Mouse (Mus musculus) forebrain, embryonic 16.5 days (tissue): ENCODE data around the gene Spc24. TPM values are rescaled to one million over a fixed set of nuclear protein-coding genes. Genes with fewer than 3 reads are reported as not detected.

Experiments used
- ATAC-seq: fragments of 200-750 bp; cut with Nextera tagmentation; 2 replicates; pipeline ENCODE4 v1.8.0; 2017; ENCODE audit warnings: mild to moderate bottlenecking, moderate library complexity
- H3K27ac ChIP-seq: fragments of 300-500 bp; sonication (generic); 2 replicates; pipeline ENCODE4 v1.5.1; 2014; ENCODE audit warnings: low read length, control low read depth
- H3K27me3 ChIP-seq: fragments of 300-500 bp; sonication (generic); replicated peaks from 2 replicates; pipeline ENCODE4 v1.6.1; 2014; ENCODE audit warnings: low read length; ENCODE audit not compliant: control insufficient read depth, insufficient read depth
- H3K36me3 ChIP-seq: fragments of 300-500 bp; sonication (generic); 2 replicates; pipeline ENCODE4 v1.6.1; 2014; ENCODE audit not compliant: control insufficient read depth, insufficient read depth
- H3K4me1 ChIP-seq: fragments of 300-500 bp; sonication (generic); replicated peaks from 2 replicates; pipeline ENCODE4 v1.6.1; 2014; ENCODE audit warnings: low read length; ENCODE audit not compliant: control insufficient read depth, insufficient read depth
- H3K4me2 ChIP-seq: fragments of 300-500 bp; sonication (generic); 2 replicates; pipeline ENCODE4 v1.6.1; 2014; ENCODE audit warnings: mild to moderate bottlenecking, low read length, control low read depth
- H3K4me3 ChIP-seq: fragments of 300-500 bp; sonication (generic); replicated peaks from 2 replicates; pipeline ENCODE4 v1.5.1; 2014; ENCODE audit warnings: mild to moderate bottlenecking, low read length, control low read depth
- H3K9ac ChIP-seq: fragments of 300-500 bp; sonication (generic); replicated peaks from 2 replicates; pipeline ENCODE4 v1.6.1; 2014; ENCODE audit warnings: low read depth, low read length, control low read depth
- H3K9me3 ChIP-seq: fragments of 300-500 bp; sonication (generic); 2 replicates; pipeline ENCODE4 v1.6.1; 2016; ENCODE audit warnings: low read length; ENCODE audit not compliant: control insufficient read depth
- WGBS: fragments of 180-500 bp; shearing (Covaris S2); extraction: QIAGEN DNeasy Blood & Tissue Kit; methylation state at CpG from one replicate; pipeline ENCODE4 v1.1.7; 2014; 5-methylcytosine and 5-hydroxymethylcytosine counted together
- polyA plus RNA-seq: library from polyadenylated mRNA; unstranded; fragments of >200 nt; fragmentation: Nextera tagmentation; extraction: Ambion mirVana; gene quantifications from 2 replicates; pipeline ENCODE4 v1.2.1, GENCODE M21; 2015

The Spc24 gene
- polyA plus RNA-seq, 1 experiment from 2014 or later: 35.1 TPM

DNA sequence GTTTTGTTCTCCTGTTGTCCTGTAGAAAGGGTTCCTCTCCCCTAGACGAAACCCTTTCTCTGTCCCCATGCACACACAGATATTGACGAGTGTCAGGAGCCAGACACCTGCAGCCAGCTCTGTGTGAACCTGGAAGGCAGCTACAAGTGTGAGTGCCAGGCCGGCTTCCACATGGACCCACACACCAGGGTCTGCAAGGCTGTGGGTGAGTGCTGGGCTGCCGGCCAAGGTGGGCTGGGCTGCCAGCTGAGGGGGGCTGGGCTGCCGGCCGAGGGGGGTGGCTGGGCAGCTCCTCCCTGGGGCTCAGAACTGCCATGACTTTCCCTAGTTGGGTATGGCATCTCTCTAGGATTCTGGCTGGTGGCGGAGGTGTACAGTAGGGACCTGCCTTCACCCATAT is 21.3 kb downstream of the Spc24 start:
- 53% methylated on average over 7 of the region's 7 CpGs for WGBS
- Histone ChIP-seq H3K9ac (no peak overlapping the region), H3K27ac (no peak overlapping the region), H3K9me3 (no peaks in the 10 kb centered on the region), H3K4me3 (no peak overlapping the region), H3K4me2 (no peak overlapping the region), H3K27me3 (no peaks in the 10 kb centered on the region), H3K4me1 (no peaks in the 10 kb centered on the region), H3K36me3 (peaks cover 22% of the 10 kb centered on the region)
- ATAC-seq: no peak

DNA sequence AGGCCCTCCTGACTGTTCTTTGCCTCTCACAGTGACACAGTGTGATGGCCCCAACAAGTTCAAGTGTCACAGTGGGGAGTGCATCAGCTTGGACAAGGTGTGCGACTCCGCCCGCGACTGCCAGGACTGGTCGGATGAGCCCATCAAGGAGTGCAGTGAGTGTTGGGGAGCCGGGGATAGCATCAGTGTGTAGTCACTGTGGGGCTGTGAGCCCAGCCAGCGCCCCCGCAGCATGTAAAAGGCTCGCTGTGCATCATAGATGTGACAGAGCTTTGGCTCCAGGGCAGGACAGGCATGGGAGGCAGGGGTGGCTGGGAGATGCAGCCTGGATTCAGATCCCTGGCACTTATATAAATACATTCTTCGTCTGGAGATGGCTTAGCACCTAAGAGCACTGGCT is 22.9 kb downstream of the Spc24 start:
- H3K4me1 ChIP-seq: no peaks in the 10 kb centered on the region
- H3K27ac ChIP-seq: no peak overlapping the region
- no peaks in the 10 kb centered on the region for H3K27me3 ChIP-seq
- no peak overlapping the region for H3K4me3 ChIP-seq
- H3K4me2 ChIP-seq: no peak overlapping the region
- no peak for ATAC-seq
- WGBS: 93% methylated on average over 10 of the region's 10 CpGs
- no peak overlapping the region for H3K9ac ChIP-seq
- peaks cover 33% of the 10 kb centered on the region for H3K36me3 ChIP-seq
- H3K9me3 ChIP-seq: no peaks in the 10 kb centered on the region

DNA sequence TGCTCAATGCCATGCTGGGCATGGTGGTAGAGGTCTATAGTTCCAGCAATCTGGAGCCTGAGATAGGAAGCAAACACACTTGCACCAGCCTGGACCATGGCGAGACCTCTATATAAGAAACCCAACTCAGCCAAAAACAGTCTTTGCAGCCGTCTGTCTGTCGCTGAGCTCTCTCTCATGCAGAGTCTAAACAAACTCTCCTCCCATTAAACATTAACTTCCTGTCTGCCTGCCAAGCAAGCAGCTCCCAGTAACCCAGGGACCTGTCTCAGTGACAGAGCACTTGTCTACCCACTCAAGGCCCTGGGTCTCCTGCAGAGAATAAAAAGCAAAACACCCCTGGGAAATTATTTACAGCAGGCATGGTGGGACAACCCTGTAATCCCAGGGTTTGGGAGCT is 23.5 kb downstream of the Spc24 start:
- Histone ChIP-seq H3K9me3 (no peaks in the 10 kb centered on the region), H3K4me1 (no peaks in the 10 kb centered on the region), H3K4me2 (no peak overlapping the region), H3K36me3 (peaks cover 33% of the 10 kb centered on the region), H3K9ac (no peak overlapping the region), H3K27ac (no peak overlapping the region), H3K4me3 (no peak overlapping the region), H3K27me3 (no peaks in the 10 kb centered on the region)
- WGBS: 86% methylated on average over 3 of the region's 3 CpGs
- ATAC-seq: no peak

DNA sequence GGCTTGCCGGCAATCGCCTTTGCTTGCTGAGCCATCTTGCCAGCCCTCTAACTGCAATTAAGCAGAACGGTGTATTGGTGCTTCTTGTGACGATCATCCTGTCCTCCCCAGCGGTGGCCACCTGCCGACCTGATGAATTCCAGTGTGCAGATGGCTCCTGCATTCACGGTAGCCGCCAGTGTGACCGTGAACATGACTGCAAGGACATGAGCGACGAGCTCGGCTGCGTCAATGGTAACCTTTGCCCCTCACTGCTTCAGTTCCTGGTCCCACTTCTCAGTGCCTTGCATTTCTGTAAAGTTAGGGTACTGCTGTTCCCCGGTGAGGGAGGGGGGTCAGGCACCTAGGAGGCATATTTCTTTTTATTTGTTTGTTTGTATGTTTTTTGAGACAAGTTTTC is 25.0 kb downstream of the Spc24 start:
- Histone ChIP-seq H3K9me3 (no peaks in the 10 kb centered on the region), H3K27me3 (no peaks in the 10 kb centered on the region), H3K4me3 (no peak overlapping the region), H3K4me2 (no peak overlapping the region), H3K9ac (no peak overlapping the region), H3K36me3 (peaks cover 33% of the 10 kb centered on the region), H3K4me1 (no peaks in the 10 kb centered on the region), H3K27ac (no peak overlapping the region)
- ATAC-seq: no peak
- WGBS: 95% methylated on average over 14 of the region's 14 CpGs

DNA sequence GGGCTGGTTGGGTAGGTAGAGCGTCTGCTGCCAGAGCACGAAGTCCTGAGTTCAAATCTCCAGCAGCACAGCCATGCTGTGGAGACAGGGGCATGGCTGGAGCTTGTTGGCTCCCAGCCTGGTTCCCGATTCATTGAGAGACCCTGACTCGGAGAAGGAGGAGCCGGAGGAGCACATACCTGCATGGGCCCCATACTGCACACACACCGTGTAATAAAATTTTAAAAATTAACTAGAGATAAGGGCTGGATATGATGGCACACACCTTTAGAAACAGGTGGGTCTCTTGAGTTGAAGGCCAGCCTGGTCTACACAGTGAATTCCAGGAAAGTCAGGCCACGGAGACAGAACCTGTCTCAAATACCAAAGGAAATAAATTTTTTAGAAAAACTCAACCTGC is 26.1 kb downstream of the Spc24 start:
- Histone ChIP-seq H3K9me3 (no peaks in the 10 kb centered on the region), H3K4me3 (no peak overlapping the region), H3K36me3 (peaks cover 25% of the 10 kb centered on the region), H3K27me3 (no peaks in the 10 kb centered on the region), H3K9ac (no peak overlapping the region), H3K4me1 (no peaks in the 10 kb centered on the region; the same call in 1 of the 2 replicates), H3K4me2 (no peak overlapping the region), H3K27ac (no peak overlapping the region)
- no peak for ATAC-seq
- over 99% methylated on average over 7 of the region's 7 CpGs for WGBS

DNA sequence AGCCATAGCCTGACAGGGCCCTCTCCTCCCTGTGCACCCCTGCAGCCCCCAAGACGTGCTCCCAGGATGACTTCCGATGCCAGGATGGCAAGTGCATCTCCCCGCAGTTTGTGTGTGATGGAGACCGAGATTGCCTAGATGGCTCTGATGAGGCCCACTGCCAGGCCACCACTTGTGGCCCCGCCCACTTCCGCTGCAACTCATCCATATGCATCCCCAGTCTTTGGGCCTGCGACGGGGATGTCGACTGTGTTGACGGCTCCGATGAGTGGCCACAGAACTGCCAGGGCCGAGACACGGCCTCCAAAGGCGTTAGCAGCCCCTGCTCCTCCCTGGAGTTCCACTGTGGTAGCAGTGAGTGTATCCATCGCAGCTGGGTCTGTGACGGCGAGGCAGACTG is 26.7 kb downstream of the Spc24 start:
- no peaks in the 10 kb centered on the region for H3K9me3 ChIP-seq
- 79% methylated on average over 17 of the region's 17 CpGs for WGBS
- no peaks in the 10 kb centered on the region for H3K27me3 ChIP-seq
- no peak for ATAC-seq
- H3K4me1 ChIP-seq: no peaks in the 10 kb centered on the region; the same call in 1 of the 2 replicates
- H3K36me3 ChIP-seq: peaks cover 25% of the 10 kb centered on the region
- H3K9ac ChIP-seq: no peak overlapping the region
- H3K27ac ChIP-seq: no peak overlapping the region
- no peak overlapping the region for H3K4me3 ChIP-seq
- H3K4me2 ChIP-seq: no peak overlapping the region

DNA sequence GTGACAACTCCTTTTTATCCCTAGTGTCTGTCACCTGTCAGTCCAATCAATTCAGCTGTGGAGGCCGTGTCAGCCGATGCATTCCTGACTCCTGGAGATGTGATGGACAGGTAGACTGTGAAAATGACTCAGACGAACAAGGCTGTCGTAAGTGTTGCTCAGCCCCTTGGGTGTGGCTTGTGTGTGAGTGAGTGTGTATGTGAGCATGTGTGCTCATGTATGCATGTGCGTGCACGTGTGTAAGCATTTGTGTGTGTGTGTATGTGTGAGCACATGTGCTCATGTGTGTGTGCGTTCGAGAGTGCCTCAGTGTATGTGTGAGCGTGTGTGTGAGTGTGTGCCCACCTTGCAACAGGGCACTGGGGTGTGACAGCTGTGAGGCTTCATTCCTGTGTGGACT is 27.8 kb downstream of the Spc24 start:
- no peak overlapping the region for H3K9ac ChIP-seq
- H3K27me3 ChIP-seq: no peaks in the 10 kb centered on the region
- peaks cover 18% of the 10 kb centered on the region for H3K36me3 ChIP-seq
- no peaks in the 10 kb centered on the region for H3K9me3 ChIP-seq
- H3K4me3 ChIP-seq: no peak overlapping the region
- no peaks in the 10 kb centered on the region; the same call in 1 of the 2 replicates for H3K4me1 ChIP-seq
- H3K27ac ChIP-seq: no peak overlapping the region
- ATAC-seq: no peak
- H3K4me2 ChIP-seq: no peak overlapping the region
- 94% methylated on average over 9 of the region's 9 CpGs for WGBS

DNA sequence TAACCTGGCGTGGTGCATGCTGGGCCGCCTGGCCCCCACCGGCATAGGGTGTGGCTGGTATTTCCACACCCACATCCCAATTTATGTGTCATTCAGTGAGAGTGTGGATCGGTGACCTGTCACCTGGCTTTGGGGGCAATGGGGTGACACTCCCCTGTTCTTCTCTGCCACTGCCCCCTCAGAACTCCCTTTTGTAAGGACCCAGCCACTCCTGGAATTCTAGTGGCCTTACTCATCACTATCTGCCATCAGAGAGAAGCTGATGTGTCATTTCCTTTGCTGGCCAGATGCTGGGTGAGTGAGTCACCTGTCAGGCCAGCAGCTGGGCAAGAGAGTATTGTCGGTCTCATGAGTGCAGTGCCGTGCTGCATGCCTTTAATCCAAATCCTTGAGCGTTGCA is 30.8 kb downstream of the Spc24 start:
- WGBS: 92% methylated on average over 7 of the region's 7 CpGs

DNA sequence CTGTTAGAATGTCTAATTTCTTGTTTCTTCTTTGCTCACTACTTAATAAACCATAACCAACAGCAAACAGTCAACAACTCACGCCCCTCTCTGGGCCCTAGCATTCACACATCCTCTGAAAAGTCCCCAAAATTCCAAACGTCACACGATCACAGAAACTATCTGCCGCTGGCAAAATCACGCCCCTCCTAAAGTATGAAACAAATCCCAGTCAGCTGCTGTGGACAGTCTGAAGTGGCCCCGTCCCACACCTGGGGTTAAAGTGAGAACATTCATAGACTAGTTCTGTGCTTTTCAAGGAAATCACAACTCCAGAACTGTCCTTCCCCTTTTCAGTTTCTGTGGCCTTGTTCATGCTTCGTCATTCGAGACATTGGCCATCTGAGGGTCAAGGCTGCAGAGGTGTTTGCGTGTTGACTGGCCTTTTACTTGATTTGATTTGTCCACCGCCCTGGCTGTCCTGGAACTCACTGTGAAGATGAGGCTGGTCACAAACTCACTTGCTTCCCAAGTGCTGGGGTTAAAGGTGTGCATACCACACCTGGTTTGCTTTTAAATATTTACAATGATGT is 31.8 kb downstream of the Spc24 start:
- no peak overlapping the region for H3K4me3 ChIP-seq
- no peaks in the 10 kb centered on the region for H3K9me3 ChIP-seq
- ATAC-seq: no peak
- no peaks in the 10 kb centered on the region for H3K27me3 ChIP-seq
- 91% methylated on average over 10 of the region's 10 CpGs for WGBS
- no peak overlapping the region for H3K4me2 ChIP-seq
- H3K36me3 ChIP-seq: peaks cover 8% of the 10 kb centered on the region; the same call in 1 of the 2 replicates
- H3K4me1 ChIP-seq: peaks cover 20% of the 10 kb centered on the region
- H3K27ac ChIP-seq: no peak overlapping the region
- H3K9ac ChIP-seq: no peak overlapping the region

More for the DNA sequence above, 30.8 kb downstream of the Spc24 start:
- Histone ChIP-seq H3K4me3 (no peak overlapping the region), H3K9ac (no peak overlapping the region), H3K27ac (no peak overlapping the region), H3K4me1 (peaks cover 20% of the 10 kb centered on the region), H3K9me3 (no peaks in the 10 kb centered on the region), H3K4me2 (no peak overlapping the region), H3K36me3 (peaks cover 16% of the 10 kb centered on the region; the same call in 1 of the 2 replicates), H3K27me3 (no peaks in the 10 kb centered on the region)
- ATAC-seq: no peak
